Mouse (Mus musculus): ENCODE measurements around the gene Rmnd1. TPM values are rescaled to one million over a fixed set of nuclear protein-coding genes. Genes with fewer than 3 reads are reported as not detected.
"Not testable (repeated sequence)": the region's sequence is repeated elsewhere in the genome, so short reads cannot be mapped to it uniquely, and the experiment has no call there.

Gene Rmnd1
- polyA plus RNA-seq, 1 experiment from 2014 or later = 52.1 TPM

DNA sequence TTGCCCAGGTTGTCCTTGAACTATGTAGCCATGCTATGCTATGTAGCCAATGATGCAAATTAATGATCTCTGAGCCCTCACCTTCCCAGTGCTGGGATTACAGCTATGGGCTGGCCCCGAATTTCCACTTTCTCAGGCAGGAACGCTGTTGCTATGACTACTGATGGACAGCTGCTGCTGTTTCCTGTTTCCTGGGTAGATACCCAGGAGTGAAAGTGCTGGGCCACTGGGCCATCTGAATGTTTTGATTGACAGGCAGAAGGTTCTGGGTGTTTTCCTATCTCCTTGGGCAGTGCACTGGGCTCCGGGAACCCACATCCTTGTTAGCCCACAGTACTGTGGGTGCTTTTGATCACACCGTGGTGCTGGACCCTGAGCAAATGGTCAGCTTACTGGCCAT, 24.2 kb upstream of the Rmnd1 start:
- Histone ChIP-seq H3K27ac (ENCODE audit: low read depth, low read length) (no peak overlapping the region), H3K27me3 (ENCODE audit: control insufficient read depth, insufficient read depth, low read length) (no peaks in the 10 kb centered on the region), H3K4me2 (ENCODE audit: low read depth, low read length) (no peak overlapping the region), H3K9ac (replicated peaks; ENCODE audit: low read depth, low read length) (no peak overlapping the region), H3K9me3 (ENCODE audit: control insufficient read depth, low read length) (no peaks in the 10 kb centered on the region), H3K4me3 (ENCODE audit: low read depth, low read length) (no peak overlapping the region), H3K36me3 (ENCODE audit: control insufficient read depth, insufficient read depth, low read length) (peaks cover 9% of the 10 kb centered on the region; the same call in 1 of the 2 replicates), H3K4me1 (ENCODE audit: control insufficient read depth, insufficient read depth, low read length) (no peaks in the 10 kb centered on the region)
- no peak for ATAC-seq (ENCODE audit: low read depth)
- 82% methylated on average over 4 of the region's 4 CpGs for WGBS

DNA sequence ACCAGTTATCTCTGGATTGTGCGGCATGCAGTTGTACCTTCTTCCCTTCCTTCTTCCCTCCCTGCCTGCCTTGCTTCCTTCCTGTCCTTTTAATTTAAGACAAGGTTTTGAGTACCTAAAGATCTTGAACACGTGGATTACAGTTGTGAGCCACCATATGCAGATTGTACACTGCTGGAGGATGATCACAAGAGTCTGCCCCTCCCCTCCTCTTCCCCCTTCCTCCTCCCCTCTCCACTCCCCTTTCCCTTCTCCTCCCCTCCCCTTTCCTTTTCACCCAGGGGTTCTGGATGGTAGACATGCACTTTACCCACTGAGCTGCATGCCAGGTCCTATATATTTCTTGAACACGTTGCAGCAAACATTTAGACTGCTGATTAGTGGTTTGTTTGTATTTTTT, 3.2 kb upstream of the Rmnd1 start:
- ATAC-seq (ENCODE audit: low read depth) = no peak
- H3K9ac ChIP-seq (replicated peaks; ENCODE audit: low read depth, low read length) = no peak overlapping the region
- H3K4me1 ChIP-seq (ENCODE audit: control insufficient read depth, insufficient read depth, low read length) = peaks cover 5% of the 10 kb centered on the region; the same call in 1 of the 2 replicates
- H3K27ac ChIP-seq (ENCODE audit: low read depth, low read length) = no peak overlapping the region
- no peaks in the 10 kb centered on the region for H3K27me3 ChIP-seq (ENCODE audit: control insufficient read depth, insufficient read depth, low read length)
- H3K36me3 ChIP-seq (ENCODE audit: control insufficient read depth, insufficient read depth, low read length) = 0 out of 2 replicates have a peak, but pooled peaks cover 6% of the 10 kb centered on the region
- no peaks in the 10 kb centered on the region for H3K9me3 ChIP-seq (ENCODE audit: control insufficient read depth, low read length)
- 86% methylated on average over 3 of the region's 3 CpGs for WGBS
- no peak overlapping the region for H3K4me2 ChIP-seq (ENCODE audit: low read depth, low read length)
- no peak overlapping the region for H3K4me3 ChIP-seq (ENCODE audit: low read depth, low read length)

DNA sequence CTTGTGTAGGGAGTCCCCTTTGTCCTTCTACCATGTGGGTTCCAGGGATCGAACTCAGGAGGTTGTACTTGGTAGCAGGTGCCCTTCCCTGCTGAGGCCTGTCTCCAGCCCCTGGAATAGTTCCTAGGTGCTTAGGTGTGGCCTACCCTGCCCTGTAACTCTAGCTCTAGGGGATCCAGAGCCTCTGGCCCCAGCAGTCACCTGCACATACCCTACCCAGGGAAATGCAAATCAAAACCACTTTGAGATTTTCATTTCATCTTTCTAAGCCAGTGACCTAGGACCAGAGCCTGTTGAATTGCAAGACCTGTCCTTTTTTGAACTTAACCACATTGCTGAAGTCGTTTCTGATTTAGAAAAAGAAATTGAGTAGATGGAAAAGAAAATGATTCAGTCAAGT, 1.7 kb upstream of the Rmnd1 start:
- not testable (repeated sequence) for H3K27me3 ChIP-seq (ENCODE audit: control insufficient read depth, insufficient read depth, low read length); ATAC-seq (ENCODE audit: low read depth); H3K4me1 ChIP-seq (ENCODE audit: control insufficient read depth, insufficient read depth, low read length); H3K9ac ChIP-seq (replicated peaks; ENCODE audit: low read depth, low read length); H3K4me3 ChIP-seq (ENCODE audit: low read depth, low read length); H3K27ac ChIP-seq (ENCODE audit: low read depth, low read length); H3K4me2 ChIP-seq (ENCODE audit: low read depth, low read length); H3K9me3 ChIP-seq (ENCODE audit: control insufficient read depth, low read length); H3K36me3 ChIP-seq (ENCODE audit: control insufficient read depth, insufficient read depth, low read length)
- 93% methylated on average over 2 of the region's 2 CpGs for WGBS

DNA sequence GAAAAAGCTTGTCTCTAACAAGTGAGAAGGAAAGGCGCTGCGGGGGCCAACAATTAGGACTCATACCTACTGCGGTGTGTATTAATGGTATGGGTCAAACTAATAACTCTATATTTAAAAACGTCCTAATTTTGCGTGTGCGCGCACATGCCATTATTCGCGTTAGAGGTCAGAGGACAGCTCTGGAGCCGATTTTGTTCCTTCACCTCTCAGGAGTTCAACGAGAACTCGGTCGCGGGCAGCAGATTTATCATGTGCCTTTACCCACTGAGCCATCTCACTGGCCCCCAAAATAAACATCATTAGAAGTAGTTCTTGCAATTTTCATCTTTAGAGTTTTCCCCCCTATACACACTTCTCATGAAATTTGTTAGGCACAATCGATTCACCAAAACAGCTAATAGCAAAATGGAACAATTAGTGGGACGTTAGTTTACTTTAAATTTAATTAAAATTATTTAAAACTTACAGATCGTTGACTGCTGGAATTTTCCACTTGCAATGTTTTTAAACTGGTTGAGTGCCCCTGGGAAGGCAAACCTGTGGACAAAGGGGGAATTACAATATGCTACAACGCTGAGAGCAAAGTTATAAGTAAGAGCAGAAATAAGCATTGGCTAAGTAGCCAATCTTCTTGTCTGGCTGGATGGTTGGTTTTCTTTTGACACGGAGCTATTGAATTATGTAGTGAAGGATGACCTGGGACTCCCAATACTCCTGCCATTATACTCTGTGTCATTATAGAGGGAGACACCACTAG, 988 bp upstream of the Rmnd1 start:
- ATAC-seq (ENCODE audit: low read depth) = no peak; the same call in 1 of the 2 replicates
- Histone ChIP-seq H3K9ac (replicated peaks; ENCODE audit: low read depth, low read length) (peak overlapping the region; percentile 72), H3K4me3 (ENCODE audit: low read depth, low read length) (peak overlapping the region; percentile 64), H3K4me2 (ENCODE audit: low read depth, low read length) (peak overlapping the region; percentile 62), H3K4me1 (ENCODE audit: control insufficient read depth, insufficient read depth, low read length) (peaks cover 5% of the 10 kb centered on the region; the same call in 1 of the 2 replicates), H3K27ac (ENCODE audit: low read depth, low read length) (peak overlapping the region; percentile 80; the same call in 1 of the 2 replicates), H3K36me3 (ENCODE audit: control insufficient read depth, insufficient read depth, low read length) (no peaks in the 10 kb centered on the region), H3K9me3 (ENCODE audit: control insufficient read depth, low read length) (no peaks in the 10 kb centered on the region), H3K27me3 (ENCODE audit: control insufficient read depth, insufficient read depth, low read length) (no peaks in the 10 kb centered on the region)
- WGBS = 12% methylated on average over 19 of the region's 19 CpGs

DNA sequence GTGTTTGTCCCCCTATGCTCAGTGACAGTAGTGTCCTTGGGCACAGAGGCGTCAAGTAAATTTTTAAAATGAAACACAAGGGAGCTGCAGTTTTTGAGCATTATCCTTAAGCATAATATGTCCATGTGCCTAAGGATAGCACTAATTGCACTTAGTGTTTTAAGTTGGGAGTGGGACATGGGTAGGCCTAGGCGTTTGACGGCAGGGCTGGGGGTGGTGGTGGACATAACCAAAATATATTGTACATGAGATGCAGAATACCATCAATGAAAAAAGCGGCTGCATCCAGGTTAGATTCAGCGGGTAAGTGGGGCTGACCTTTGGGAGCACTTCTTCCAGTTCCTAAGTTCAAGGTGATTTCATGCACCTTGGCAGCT, 454 bp downstream of the Rmnd1 start:
- Histone ChIP-seq H3K4me3 (ENCODE audit: low read depth, low read length) (peak overlapping the region; percentile 64), H3K27ac (ENCODE audit: low read depth, low read length) (peak overlapping the region; percentile 49; the same call in 1 of the 2 replicates), H3K4me2 (ENCODE audit: low read depth, low read length) (peak overlapping the region; percentile 53), H3K36me3 (ENCODE audit: control insufficient read depth, insufficient read depth, low read length) (no peaks in the 10 kb centered on the region; the same call in 1 of the 2 replicates), H3K9ac (replicated peaks; ENCODE audit: low read depth, low read length) (peak overlapping the region; percentile 53), H3K9me3 (ENCODE audit: control insufficient read depth, low read length) (no peaks in the 10 kb centered on the region), H3K4me1 (ENCODE audit: control insufficient read depth, insufficient read depth, low read length) (peaks cover 5% of the 10 kb centered on the region; the same call in 1 of the 2 replicates), H3K27me3 (ENCODE audit: control insufficient read depth, insufficient read depth, low read length) (no peaks in the 10 kb centered on the region)
- WGBS = 14% methylated on average over 5 of the region's 5 CpGs
- peak; percentile 46; the same call in 1 of the 2 replicates for ATAC-seq (ENCODE audit: low read depth)

DNA sequence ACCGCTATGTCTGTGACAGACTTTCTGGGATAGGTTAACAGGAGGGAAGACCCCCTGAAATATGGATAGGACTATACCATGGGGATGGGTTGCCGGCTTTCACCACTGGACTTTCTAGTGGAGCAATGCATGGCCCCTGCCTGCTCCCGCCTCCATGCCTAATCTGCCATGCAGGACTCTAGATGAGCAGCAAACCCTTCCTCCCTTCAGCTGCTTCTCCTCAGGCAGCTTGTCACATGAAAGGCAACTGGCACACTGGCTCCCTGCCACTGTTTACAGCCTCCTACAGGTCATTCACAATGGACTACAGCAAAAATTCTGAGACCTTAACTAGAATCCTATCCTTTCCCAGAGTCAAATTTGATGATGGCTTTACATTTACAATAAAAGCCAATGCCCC, 1.4 kb downstream of the Rmnd1 start:
- H3K27me3 ChIP-seq (ENCODE audit: control insufficient read depth, insufficient read depth, low read length) = no peaks in the 10 kb centered on the region
- no peaks in the 10 kb centered on the region for H3K9me3 ChIP-seq (ENCODE audit: control insufficient read depth, low read length)
- peak overlapping the region; percentile 53 for H3K4me2 ChIP-seq (ENCODE audit: low read depth, low read length)
- H3K4me1 ChIP-seq (ENCODE audit: control insufficient read depth, insufficient read depth, low read length) = peaks cover 5% of the 10 kb centered on the region; the same call in 1 of the 2 replicates
- ATAC-seq (ENCODE audit: low read depth) = no peak
- H3K4me3 ChIP-seq (ENCODE audit: low read depth, low read length) = no peak overlapping the region
- H3K9ac ChIP-seq (replicated peaks; ENCODE audit: low read depth, low read length) = no peak overlapping the region; the same call in 1 of the 2 replicates
- no peak overlapping the region for H3K27ac ChIP-seq (ENCODE audit: low read depth, low read length)
- 89% methylated on average over 3 of the region's 3 CpGs for WGBS
- peaks cover 5% of the 10 kb centered on the region; the same call in 1 of the 2 replicates for H3K36me3 ChIP-seq (ENCODE audit: control insufficient read depth, insufficient read depth, low read length)

DNA sequence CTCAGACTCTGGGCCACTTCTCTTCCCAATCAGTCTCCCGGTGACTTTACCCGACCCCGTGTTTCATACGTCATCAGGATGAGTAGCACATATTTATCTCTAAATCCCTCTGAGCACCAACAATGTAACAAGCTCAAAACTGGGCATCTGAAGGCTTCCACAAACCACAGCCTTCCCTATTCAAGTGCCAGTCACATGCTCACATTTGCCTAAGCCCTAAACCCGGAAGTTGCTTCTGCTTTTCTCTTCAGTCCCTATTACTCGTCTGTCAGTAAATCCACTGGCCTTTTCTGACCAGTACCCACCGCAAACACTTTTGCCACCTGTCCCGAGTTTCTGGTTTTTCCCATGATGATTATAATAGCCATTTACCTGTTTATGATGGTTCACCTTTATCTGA, 1.8 kb downstream of the Rmnd1 start:
- 93% methylated on average over 8 of the region's 8 CpGs for WGBS
- Histone ChIP-seq H3K4me1 (ENCODE audit: control insufficient read depth, insufficient read depth, low read length) (peaks cover 5% of the 10 kb centered on the region; the same call in 1 of the 2 replicates), H3K27me3 (ENCODE audit: control insufficient read depth, insufficient read depth, low read length) (no peaks in the 10 kb centered on the region), H3K4me3 (ENCODE audit: low read depth, low read length) (no peak overlapping the region), H3K4me2 (ENCODE audit: low read depth, low read length) (no peak overlapping the region), H3K27ac (ENCODE audit: low read depth, low read length) (no peak overlapping the region), H3K36me3 (ENCODE audit: control insufficient read depth, insufficient read depth, low read length) (peaks cover 8% of the 10 kb centered on the region; the same call in 1 of the 2 replicates), H3K9ac (replicated peaks; ENCODE audit: low read depth, low read length) (no peak overlapping the region), H3K9me3 (ENCODE audit: control insufficient read depth, low read length) (no peaks in the 10 kb centered on the region)
- no peak for ATAC-seq (ENCODE audit: low read depth)

DNA sequence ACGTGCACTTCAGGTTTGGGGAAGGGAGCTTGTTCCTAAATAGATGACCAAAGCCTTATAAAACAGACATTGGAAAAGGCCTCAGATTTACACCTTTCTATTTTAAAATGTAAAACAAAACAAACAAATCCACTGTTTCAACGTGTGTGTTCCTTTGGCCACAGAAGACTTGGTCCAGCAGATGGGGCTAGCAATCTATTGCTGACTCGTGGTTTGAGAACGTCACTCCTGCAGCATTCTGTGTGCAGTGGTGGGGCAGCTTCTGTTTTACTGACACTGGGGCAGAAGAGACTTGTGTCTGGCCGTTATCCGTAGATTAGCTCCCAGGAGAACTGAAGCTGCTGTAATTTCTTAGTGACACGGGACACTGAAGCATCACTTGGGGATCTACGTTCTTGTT, 6.9 kb downstream of the Rmnd1 start:
- Histone ChIP-seq H3K27me3 (ENCODE audit: control insufficient read depth, insufficient read depth, low read length) (no peaks in the 10 kb centered on the region), H3K27ac (ENCODE audit: low read depth, low read length) (no peak overlapping the region), H3K9me3 (ENCODE audit: control insufficient read depth, low read length) (no peaks in the 10 kb centered on the region), H3K36me3 (ENCODE audit: control insufficient read depth, insufficient read depth, low read length) (peaks cover 16% of the 10 kb centered on the region; the same call in 1 of the 2 replicates), H3K4me3 (ENCODE audit: low read depth, low read length) (no peak overlapping the region), H3K9ac (replicated peaks; ENCODE audit: low read depth, low read length) (no peak overlapping the region), H3K4me2 (ENCODE audit: low read depth, low read length) (no peak overlapping the region), H3K4me1 (ENCODE audit: control insufficient read depth, insufficient read depth, low read length) (no peaks in the 10 kb centered on the region)
- WGBS = 73% methylated on average over 8 of the region's 8 CpGs
- no peak for ATAC-seq (ENCODE audit: low read depth)

DNA sequence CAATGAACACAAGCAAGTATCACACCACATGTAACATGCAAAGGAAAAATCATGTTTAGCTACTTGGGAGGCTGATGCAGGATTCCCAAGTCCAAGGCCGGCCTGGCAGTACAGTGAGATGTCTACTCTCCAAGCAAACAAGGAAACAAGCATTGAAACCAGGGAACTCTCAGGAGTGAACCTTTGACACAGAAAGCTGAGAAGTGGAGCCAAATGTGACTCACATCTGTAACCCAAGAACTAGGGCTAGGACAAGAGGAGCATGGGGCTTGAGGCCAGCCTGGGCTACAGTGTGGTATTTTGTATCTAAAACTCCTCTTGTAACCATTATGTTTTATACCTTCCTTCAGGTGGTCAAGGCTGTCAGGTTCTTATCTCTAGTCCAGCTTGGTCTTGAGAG, 25.0 kb downstream of the Rmnd1 start:
- no peak overlapping the region for H3K9ac ChIP-seq (replicated peaks; ENCODE audit: low read depth, low read length)
- H3K9me3 ChIP-seq (ENCODE audit: control insufficient read depth, low read length) = no peaks in the 10 kb centered on the region
- ATAC-seq (ENCODE audit: low read depth) = no peak
- H3K4me3 ChIP-seq (ENCODE audit: low read depth, low read length) = no peak overlapping the region
- no peaks in the 10 kb centered on the region; the same call in 1 of the 2 replicates for H3K4me1 ChIP-seq (ENCODE audit: control insufficient read depth, insufficient read depth, low read length)
- WGBS = 94% methylated on average over 1 of the region's 1 CpGs
- no peak overlapping the region for H3K4me2 ChIP-seq (ENCODE audit: low read depth, low read length)
- H3K36me3 ChIP-seq (ENCODE audit: control insufficient read depth, insufficient read depth, low read length) = peaks cover 20% of the 10 kb centered on the region
- no peak overlapping the region for H3K27ac ChIP-seq (ENCODE audit: low read depth, low read length)
- H3K27me3 ChIP-seq (ENCODE audit: control insufficient read depth, insufficient read depth, low read length) = no peaks in the 10 kb centered on the region
